Mouse (Mus musculus) 3134 (cell line): ENCODE data around the gene Olfr206.
"Not testable (repeated sequence)": the region's sequence is repeated elsewhere in the genome, so short reads cannot be mapped to it uniquely, and the experiment has no call there.

Experiments
- DNase-seq: peaks from one replicate; pipeline ENCODE4 v3.0.0-alpha.2; 2011; ENCODE audit warnings: low spot score; ENCODE audit not compliant: insufficient read length; ENCODE audit errors: extremely low read depth

The Olfr206 gene

DNA sequence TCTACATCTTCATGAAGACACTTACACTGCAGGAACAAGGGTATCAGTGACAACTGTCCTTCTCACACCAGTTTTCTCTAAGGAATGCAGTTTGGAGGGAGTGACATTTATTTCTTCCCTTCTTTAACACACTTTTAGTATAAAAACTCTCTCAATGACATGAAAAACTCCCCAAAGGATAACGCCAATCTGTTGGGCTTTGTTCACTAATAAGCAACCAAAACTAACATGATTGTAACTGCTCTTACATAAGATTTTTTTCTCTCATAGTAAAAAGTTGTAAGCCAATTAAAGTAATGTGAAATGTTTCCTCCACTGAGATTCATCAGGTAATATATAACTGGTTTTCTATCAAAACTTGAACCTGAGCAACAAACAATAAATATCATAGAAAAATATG lies at the start of gene Olfr206:
TSS of gene Olfr206 (minus strand) at position 101 of the 400 bp plus-strand sequence.
- no peak for DNase-seq

DNA sequence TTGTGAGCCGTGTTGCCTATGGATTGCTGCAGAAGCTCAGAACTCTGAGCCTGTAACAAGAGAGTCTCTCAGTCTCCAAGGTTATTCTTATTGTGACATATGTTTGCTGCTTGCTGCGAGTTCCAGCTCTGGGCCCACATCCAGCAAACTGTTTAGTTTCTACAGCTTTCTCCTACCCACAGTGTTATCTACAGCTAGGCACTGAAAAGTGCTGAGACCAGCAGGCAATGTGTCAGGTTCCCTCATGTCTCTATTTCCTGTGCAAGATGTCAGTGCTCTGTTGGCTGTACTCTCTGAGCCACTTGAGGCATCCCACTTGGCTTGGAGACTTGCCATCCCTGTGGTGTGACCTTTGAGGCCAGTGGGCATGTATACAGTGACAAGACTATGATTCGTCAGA lies 44.3 kb upstream of the Olfr206 start:
- DNase-seq: no peak

DNA sequence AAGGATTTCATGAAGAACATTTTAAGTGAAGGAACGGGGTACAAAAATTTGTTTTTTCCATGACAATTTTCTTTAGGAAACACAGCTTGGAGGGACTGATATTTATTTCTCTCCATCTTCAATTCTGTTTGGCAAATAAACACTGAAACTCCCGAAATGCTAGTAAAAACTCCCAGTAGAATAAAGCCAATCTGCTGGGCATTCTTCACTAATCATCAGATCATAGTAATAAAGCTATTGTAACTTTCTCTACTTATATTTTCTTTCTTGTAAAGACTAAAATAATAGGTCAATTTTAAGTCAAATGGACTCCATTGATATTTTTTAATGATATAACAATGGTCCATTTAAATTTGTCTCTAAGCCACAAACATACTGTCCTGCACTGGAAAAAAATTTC lies 14.8 kb upstream of the Olfr206 start, which contains the start of gene Olfr209:
TSS of gene Olfr209 (minus strand) at position 101 of the 400 bp plus-strand sequence.
- no peak for DNase-seq

DNA sequence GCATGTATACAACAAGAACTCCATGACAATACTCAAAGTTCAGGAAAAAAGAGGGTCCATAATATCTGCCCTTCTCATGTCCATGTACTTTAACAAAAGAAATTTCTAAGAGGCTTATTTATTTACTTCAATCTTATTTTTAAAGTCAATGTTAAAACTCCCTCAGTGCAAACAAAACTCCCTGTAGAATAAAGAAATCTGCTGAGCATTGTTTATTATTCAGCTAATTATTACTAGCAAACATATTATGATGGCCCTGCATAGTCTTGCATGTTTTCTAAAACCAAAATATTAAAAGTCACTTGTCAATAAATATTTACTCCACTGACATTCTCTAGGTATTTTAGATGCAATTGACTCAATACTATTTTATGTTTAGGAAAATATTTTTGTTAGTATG lies 18.0 kb downstream of the Olfr206 start, which contains the start of gene Olfr205:
TSS of gene Olfr205 (minus strand) at position 101 of the 400 bp plus-strand sequence.
- no peak for DNase-seq

DNA sequence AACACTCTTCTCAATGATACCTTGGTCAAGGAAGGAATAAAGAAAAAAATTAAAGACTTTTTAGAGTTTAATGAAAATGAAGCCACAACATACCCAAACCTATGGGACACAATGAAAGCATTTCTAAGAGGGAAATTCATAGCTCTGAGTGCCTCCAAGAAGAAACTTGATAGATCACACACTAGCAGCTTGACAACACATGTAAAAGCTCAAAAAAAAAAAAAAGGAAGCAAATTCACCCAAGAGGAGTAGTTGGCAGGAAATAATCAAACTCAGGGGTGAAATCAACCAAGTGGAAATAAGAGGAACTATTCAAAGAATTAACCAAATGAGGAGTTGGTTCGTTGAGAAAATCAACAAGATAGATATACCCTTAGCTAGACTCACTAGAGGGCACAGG lies 25.8 kb downstream of the Olfr206 start:
- DNase-seq: not testable (repeated sequence)

DNA sequence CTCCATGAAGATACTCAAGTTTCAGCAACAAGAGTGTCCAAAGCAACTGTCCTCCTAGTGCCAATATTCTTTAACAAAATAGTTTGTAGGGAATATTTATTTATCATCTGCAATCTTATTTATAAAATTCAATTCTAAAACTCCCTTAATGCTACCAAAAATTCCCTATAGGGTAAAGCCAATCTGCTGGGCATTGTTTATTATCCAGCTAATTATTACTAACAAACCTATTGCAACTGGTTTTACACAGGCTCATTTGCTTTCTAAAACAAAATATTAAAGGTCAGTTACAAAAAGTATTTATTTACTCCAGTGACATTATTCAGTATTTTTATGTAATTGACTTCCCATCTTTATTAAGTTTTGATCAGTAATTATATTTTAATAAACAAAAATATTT lies 30.9 kb downstream of the Olfr206 start, which contains the start of gene Olfr204:
TSS of gene Olfr204 (minus strand) at position 101 of the 400 bp plus-strand sequence.
- DNase-seq: no peak

DNA sequence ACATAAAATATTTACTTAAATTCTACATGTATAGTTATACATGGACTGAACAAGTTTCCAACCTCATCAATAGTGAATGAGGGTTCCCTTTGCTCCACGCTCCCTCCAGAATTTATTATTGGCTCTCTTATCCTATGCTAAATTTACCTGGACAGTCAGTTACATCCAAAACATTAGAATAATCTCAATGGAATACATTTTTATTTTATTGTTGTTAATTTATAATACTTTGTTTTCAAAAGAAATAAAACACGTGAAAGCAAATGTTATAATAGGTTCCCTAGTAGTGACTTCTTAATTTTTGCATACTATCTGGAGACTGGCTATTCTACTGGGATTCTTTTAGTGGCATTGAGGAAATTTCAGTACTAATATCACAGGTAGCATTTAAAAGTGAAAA lies 50.5 kb downstream of the Olfr206 start, which contains the start of gene Olfr203:
TSS of gene Olfr203 (plus strand) at position 301 of the 400 bp plus-strand sequence.
- DNase-seq: no peak
